14 mouse cellular contexts compared by ENCODE assay signal in the genomic region with DNA sequence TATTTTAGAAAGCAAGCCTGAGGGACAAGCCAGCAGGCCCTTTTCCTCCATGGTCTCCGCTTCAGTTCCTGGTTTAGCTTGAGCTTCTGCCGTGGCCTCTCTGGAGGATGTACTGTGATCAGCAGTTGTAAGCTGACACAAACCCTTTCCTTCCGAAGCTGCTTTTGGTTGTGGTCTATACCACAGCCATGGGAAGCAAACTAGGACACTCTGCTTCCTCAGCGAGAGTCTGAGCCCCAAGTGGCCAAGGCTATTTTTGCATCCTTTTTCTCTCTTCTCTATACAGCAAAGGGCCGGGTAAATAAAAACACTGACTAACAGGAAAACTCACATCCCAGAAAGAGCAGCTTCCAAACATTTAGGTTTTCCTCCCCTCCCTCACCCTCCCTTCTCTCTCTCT. TPM values are rescaled to one million over a fixed set of nuclear protein-coding genes. Genes with fewer than 3 reads are reported as not detected.
DNase-seq lines count a peak whose midpoint lies in the region; ATAC-seq lines count a peak whose summit lies in the region.
"Had no signal": no experiment of that assay in that cellular context is flagged by ENCODE, and none has a peak within 500 bp of the region (broad histone marks: within the 10 kb centered on the region; RNA-seq: fewer than 3 reads in every experiment).

No protein-coding gene starts in this region.

- no peak overlapping the region for H3K4me3 ChIP-seq in hindbrain, embryonic 16.5 days (ENCODE audit: low read length)
- no peak overlapping the region for H3K4me3 ChIP-seq in hindbrain, embryonic 10.5 days
- H3K4me3 ChIP-seq in midbrain, embryonic 14.5 days (replicated peaks; ENCODE audit: low read depth, low read length) = no peak overlapping the region
- no peak overlapping the region for H3K4me3 ChIP-seq in midbrain, embryonic 16.5 days (ENCODE audit: low read depth, low read length)
- H3K4me3 ChIP-seq: lung, embryonic 15.5 days had no signal

- 41% methylated on average over 5 of the region's 5 CpGs for WGBS in hindbrain, embryonic 16.5 days
- 44% methylated on average over 5 of the region's 5 CpGs for WGBS in hindbrain, embryonic 10.5 days
- WGBS in midbrain, embryonic 14.5 days = 51% methylated on average over 5 of the region's 5 CpGs
- WGBS in midbrain, embryonic 16.5 days = 51% methylated on average over 5 of the region's 5 CpGs

- H3K36me3 ChIP-seq in hindbrain, embryonic 16.5 days (ENCODE audit: control insufficient read depth, insufficient read depth, low read length) = no peaks in the 10 kb centered on the region
- H3K36me3 ChIP-seq in hindbrain, embryonic 10.5 days = no peaks in the 10 kb centered on the region
- no peaks in the 10 kb centered on the region for H3K36me3 ChIP-seq in midbrain, embryonic 14.5 days (ENCODE audit: control insufficient read depth, insufficient read depth, low read length)
- H3K36me3 ChIP-seq in midbrain, embryonic 16.5 days (ENCODE audit: control insufficient read depth, insufficient read depth, low read length) = no peaks in the 10 kb centered on the region
- H3K36me3 ChIP-seq: lung, embryonic 15.5 days had no signal

- H3K9ac ChIP-seq in hindbrain, embryonic 16.5 days (ENCODE audit: low read depth, low read length) = no peak overlapping the region
- no peak overlapping the region for H3K9ac ChIP-seq in midbrain, embryonic 14.5 days (replicated peaks; ENCODE audit: low read length)
- no peak overlapping the region for H3K9ac ChIP-seq in midbrain, embryonic 16.5 days (ENCODE audit: low read depth, low read length)
- H3K9ac ChIP-seq: lung, embryonic 15.5 days had no signal

- H3K4me2 ChIP-seq in hindbrain, embryonic 16.5 days (ENCODE audit: low read length) = no peak overlapping the region
- no peak overlapping the region for H3K4me2 ChIP-seq in midbrain, embryonic 14.5 days (ENCODE audit: low read length)
- H3K4me2 ChIP-seq in midbrain, embryonic 16.5 days (ENCODE audit: low read length) = no peak overlapping the region
- H3K4me2 ChIP-seq: lung, embryonic 15.5 days had no signal

- peak; percentile 67 for ATAC-seq in hindbrain, embryonic 16.5 days
- no peak for ATAC-seq in midbrain, embryonic 14.5 days (ENCODE audit: low FRiP score, low TSS enrichment)
- no peak for ATAC-seq in midbrain, embryonic 16.5 days
- peak; percentile 78 for ATAC-seq in granulocyte monocyte progenitor cell, adult 5-6 weeks (replicated peaks; ENCODE audit: poor library complexity, severe bottlenecking)
- no peak for ATAC-seq in inflammation-experienced regulatory T-cells, adult 6 months

- H3K4me1 ChIP-seq in hindbrain, embryonic 16.5 days (ENCODE audit: control insufficient read depth, insufficient read depth, low read depth, low read length) = no peaks in the 10 kb centered on the region; the same call in 1 of the 2 replicates
- H3K4me1 ChIP-seq in hindbrain, embryonic 10.5 days (replicated peaks) = peaks cover 30% of the 10 kb centered on the region
- H3K4me1 ChIP-seq in midbrain, embryonic 14.5 days (ENCODE audit: control insufficient read depth, insufficient read depth, low read length) = no peaks in the 10 kb centered on the region
- no peaks in the 10 kb centered on the region for H3K4me1 ChIP-seq in midbrain, embryonic 16.5 days (ENCODE audit: control insufficient read depth, insufficient read depth, low read length)

- no peaks in the 10 kb centered on the region for H3K27me3 ChIP-seq in hindbrain, embryonic 16.5 days (replicated peaks; ENCODE audit: control insufficient read depth, insufficient read depth, low read length)
- no peaks in the 10 kb centered on the region for H3K27me3 ChIP-seq in hindbrain, embryonic 10.5 days (ENCODE audit: insufficient read depth, poor library complexity, severe bottlenecking)
- no peaks in the 10 kb centered on the region for H3K27me3 ChIP-seq in midbrain, embryonic 14.5 days (ENCODE audit: control insufficient read depth, insufficient read depth, low read length)
- H3K27me3 ChIP-seq in midbrain, embryonic 16.5 days (ENCODE audit: control insufficient read depth, insufficient read depth, low read depth, low read length) = no peaks in the 10 kb centered on the region
- H3K27me3 ChIP-seq: lung, embryonic 15.5 days had no signal

- no peaks in the 10 kb centered on the region for H3K9me3 ChIP-seq in hindbrain, embryonic 16.5 days (ENCODE audit: control insufficient read depth, low read length)
- no peaks in the 10 kb centered on the region for H3K9me3 ChIP-seq in hindbrain, embryonic 10.5 days
- no peaks in the 10 kb centered on the region for H3K9me3 ChIP-seq in midbrain, embryonic 14.5 days (ENCODE audit: control insufficient read depth, low read length)
- H3K9me3 ChIP-seq in midbrain, embryonic 16.5 days (replicated peaks; ENCODE audit: control insufficient read depth, low read length, poor library complexity, severe bottlenecking) = no peaks in the 10 kb centered on the region
- H3K9me3 ChIP-seq: lung, embryonic 15.5 days had no signal

- DNase-seq in hindbrain, embryonic 10.5 days (ENCODE audit: low spot score) = no peak
- DNase-seq in midbrain, embryonic 14.5 days = peak; percentile 62
- peak; percentile 60 for DNase-seq in telencephalon, adult 2 months (ENCODE audit: low read depth, low spot score)
- no peak for DNase-seq in urinary bladder, postnatal 14 days (ENCODE audit: low spot score)
- DNase-seq: adrenal gland, postnatal 14 days; cerebellum, postnatal 36 days had no signal

- no peak overlapping the region for H3K27ac ChIP-seq in hindbrain, embryonic 16.5 days (ENCODE audit: low read depth, low read length)
- no peak overlapping the region for H3K27ac ChIP-seq in hindbrain, embryonic 10.5 days
- no peak overlapping the region for H3K27ac ChIP-seq in midbrain, embryonic 14.5 days (replicated peaks; ENCODE audit: low read depth, low read length)
- H3K27ac ChIP-seq in midbrain, embryonic 16.5 days (ENCODE audit: low read length) = no peak overlapping the region
- H3K27ac ChIP-seq: lung, embryonic 15.5 days had no signal

RNA-seq across cellular contexts. Expression of gene Slc2a5, which starts 1.8 kb away (rescaled TPM):
- 2.8 and 3.0 TPM in 2 replicates for polyA plus RNA-seq in hindbrain, embryonic 16.5 days (2015; fragmentation: Nextera tagmentation; extraction: Ambion mirVana)
- polyA plus RNA-seq in hindbrain, embryonic 10.5 days (2016; fragmentation: Nextera tagmentation; extraction: Ambion mirVana) = 1.1 and 2.0 TPM in 2 replicates
- polyA plus RNA-seq in midbrain, embryonic 14.5 days (2014; fragmentation: Nextera tagmentation; extraction: Ambion mirVana) = 1.4 and 1.5 TPM in 2 replicates
- 2.1 and 2.9 TPM in 2 replicates for polyA plus RNA-seq in midbrain, embryonic 16.5 days (2015; fragmentation: Nextera tagmentation; extraction: Ambion mirVana)
- not detected in 2 replicates for total RNA-seq in granulocyte monocyte progenitor cell, adult 5-6 weeks (2014; fragmentation: Nextera tagmentation)
- total RNA-seq in granulocyte monocyte progenitor cell, adult 5-6 weeks (2017) = not detected in 2 replicates
- not detected for polyA plus RNA-seq in inflammation-experienced regulatory T-cells, adult 6 months (2017; shearing (Covaris generic))

RNA-seq across cellular contexts. Expression of gene Gpr157, which starts 30.1 kb away (rescaled TPM):
- 0.50 and 0.54 TPM in 2 replicates for polyA plus RNA-seq in hindbrain, embryonic 16.5 days (2015; fragmentation: Nextera tagmentation; extraction: Ambion mirVana)
- polyA plus RNA-seq in hindbrain, embryonic 10.5 days (2016; fragmentation: Nextera tagmentation; extraction: Ambion mirVana) = 0.59 and 0.81 TPM in 2 replicates
- 0.11 and 0.25 TPM in 2 replicates for polyA plus RNA-seq in midbrain, embryonic 14.5 days (2014; fragmentation: Nextera tagmentation; extraction: Ambion mirVana)
- 0.26 and 0.34 TPM in 2 replicates for polyA plus RNA-seq in midbrain, embryonic 16.5 days (2015; fragmentation: Nextera tagmentation; extraction: Ambion mirVana)
- 0.62 and 0.94 TPM in 2 replicates for total RNA-seq in granulocyte monocyte progenitor cell, adult 5-6 weeks (2014; fragmentation: Nextera tagmentation)
- 1.6 and 2.6 TPM in 2 replicates for total RNA-seq in granulocyte monocyte progenitor cell, adult 5-6 weeks (2017)
- polyA plus RNA-seq in inflammation-experienced regulatory T-cells, adult 6 months (2017; shearing (Covaris generic)) = under 1 TPM; 0.16 to 0.36 (median 0.33) TPM

RNA-seq across cellular contexts. Expression of gene Slc2a7, which starts 31.5 kb away (rescaled TPM):
- not detected in 2 replicates for polyA plus RNA-seq in hindbrain, embryonic 16.5 days (2015; fragmentation: Nextera tagmentation; extraction: Ambion mirVana)
- polyA plus RNA-seq in hindbrain, embryonic 10.5 days (2016; fragmentation: Nextera tagmentation; extraction: Ambion mirVana) = not detected in 2 replicates
- polyA plus RNA-seq in midbrain, embryonic 14.5 days (2014; fragmentation: Nextera tagmentation; extraction: Ambion mirVana) = not detected in 2 replicates
- not detected in 2 replicates for polyA plus RNA-seq in midbrain, embryonic 16.5 days (2015; fragmentation: Nextera tagmentation; extraction: Ambion mirVana)
- not detected in 2 replicates for total RNA-seq in granulocyte monocyte progenitor cell, adult 5-6 weeks (2014; fragmentation: Nextera tagmentation)
- total RNA-seq in granulocyte monocyte progenitor cell, adult 5-6 weeks (2017) = not detected in 2 replicates
- polyA plus RNA-seq in inflammation-experienced regulatory T-cells, adult 6 months (2017; shearing (Covaris generic)) = not detected
- total RNA-seq: adrenal gland, postnatal 14 days; heart, postnatal 14 days; layer of hippocampus, postnatal 14 days had no signal
- polyA plus RNA-seq: lung, embryonic 15.5 days; neural tube, embryonic 11.5 days had no signal

Comparison
In these comparisons a context has a peak if more than half of its experiments do, and no peak if none do; other contexts are left out.
1. ATAC-seq: peak in hindbrain, embryonic 16.5 days (single experiment) and granulocyte monocyte progenitor cell, adult 5-6 weeks (single experiment); none in midbrain, embryonic 14.5 days (single experiment), midbrain, embryonic 16.5 days (single experiment) and inflammation-experienced regulatory T-cells, adult 6 months (single experiment).
2. DNase-seq: peak in midbrain, embryonic 14.5 days (single experiment) and telencephalon, adult 2 months (single experiment); none in hindbrain, embryonic 10.5 days (single experiment) and urinary bladder, postnatal 14 days (single experiment).